Mouse (Mus musculus): ENCODE measurements around the gene Ccdc74a. TPM values are rescaled to one million over a fixed set of nuclear protein-coding genes. Genes with fewer than 3 reads are reported as not detected.

The Ccdc74a gene
- polyA plus RNA-seq, 1 experiment: 0.76 TPM

- Histone ChIP-seq H3K4me3 (ENCODE audit: low read depth, low read length) (no peak overlapping the region), H3K36me3 (ENCODE audit: control insufficient read depth, insufficient read depth, low read length) (peaks cover 30% of the 10 kb centered on the region)
- 77% methylated on average over 8 of the region's 8 CpGs for WGBS
Observed at GRCm38 (mm10) chr16:17633481-17634181, 12.6 kb upstream of the Ccdc74a start.

GRCm38 (mm10) chr16:17636904-17637303 is 9.4 kb upstream of the Ccdc74a start:
- no peak for TF ChIP-seq POLR2A (IDR thresholded peaks at IDR 0.05; ENCODE audit: low read depth, low read length)
- no peak for TF ChIP-seq CTCF (IDR thresholded peaks at IDR 0.05; ENCODE audit: extremely low read depth, insufficient read length, insufficient replicate concordance, low read depth, low read length)
- 83% methylated on average over 2 of the region's 2 CpGs for WGBS
- H3K4me3 ChIP-seq (ENCODE audit: low read depth, low read length): no peak overlapping the region
- no peak overlapping the region for H3K27ac ChIP-seq (ENCODE audit: insufficient read depth, low read depth, low read length)
- H3K4me1 ChIP-seq (ENCODE audit: control insufficient read depth, insufficient read depth, insufficient read length, low read length): no peaks in the 10 kb centered on the region
- peaks cover 36% of the 10 kb centered on the region for H3K36me3 ChIP-seq (ENCODE audit: control insufficient read depth, insufficient read depth, low read length)
- no peaks in the 10 kb centered on the region for H3K27me3 ChIP-seq (ENCODE audit: control insufficient read depth, insufficient read depth, low read length)

More at GRCm38 (mm10) chr16:17633481-17634181, 12.6 kb upstream of the Ccdc74a start:
- H3K27me3 ChIP-seq (ENCODE audit: control insufficient read depth, insufficient read depth, low read length): no peaks in the 10 kb centered on the region
- no peaks in the 10 kb centered on the region for H3K4me1 ChIP-seq (ENCODE audit: control insufficient read depth, insufficient read depth, insufficient read length, low read length)
- TF ChIP-seq POLR2A (IDR thresholded peaks at IDR 0.05; ENCODE audit: low read depth, low read length): no peak
- TF ChIP-seq CTCF (IDR thresholded peaks at IDR 0.05; ENCODE audit: extremely low read depth, insufficient read length, insufficient replicate concordance, low read depth, low read length): 0 out of 2 replicates have a peak, but pooled peaks have one; percentile 0
- no peak overlapping the region for H3K27ac ChIP-seq (ENCODE audit: insufficient read depth, low read depth, low read length)

DNA sequence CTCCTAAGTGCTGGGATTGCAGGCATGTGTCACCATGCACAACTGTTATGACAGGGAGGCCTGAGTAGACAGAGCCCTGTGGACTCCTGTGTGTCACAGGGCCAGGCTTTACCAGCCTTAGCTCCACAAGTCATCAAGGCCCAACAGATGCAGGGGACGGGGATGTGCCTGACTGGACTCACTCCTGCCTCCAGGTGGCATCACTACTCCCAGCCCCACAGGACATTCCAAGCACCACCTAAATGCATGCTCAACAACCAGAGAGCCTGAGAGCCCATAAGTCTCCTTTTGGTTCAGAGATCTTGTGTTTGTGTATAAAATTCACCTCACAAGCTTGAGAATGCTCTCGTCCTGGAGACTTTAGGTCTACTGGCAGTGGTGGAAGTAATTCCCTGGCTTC is 8.7 kb upstream of the Ccdc74a start:
- H3K4me3 ChIP-seq (ENCODE audit: low read depth, low read length): no peak overlapping the region
- no peaks in the 10 kb centered on the region for H3K27me3 ChIP-seq (ENCODE audit: control insufficient read depth, insufficient read depth, low read length)
- H3K27ac ChIP-seq (ENCODE audit: insufficient read depth, low read depth, low read length): no peak overlapping the region
- H3K4me1 ChIP-seq (ENCODE audit: control insufficient read depth, insufficient read depth, insufficient read length, low read length): no peaks in the 10 kb centered on the region
- 84% methylated on average over 2 of the region's 2 CpGs for WGBS
- H3K36me3 ChIP-seq (ENCODE audit: control insufficient read depth, insufficient read depth, low read length): peaks cover 39% of the 10 kb centered on the region
- no peak for TF ChIP-seq CTCF (IDR thresholded peaks at IDR 0.05; ENCODE audit: extremely low read depth, insufficient read length, insufficient replicate concordance, low read depth, low read length)
- no peak for TF ChIP-seq POLR2A (IDR thresholded peaks at IDR 0.05; ENCODE audit: low read depth, low read length)

- H3K4me1 ChIP-seq (ENCODE audit: control insufficient read depth, insufficient read depth, insufficient read length, low read length): no peaks in the 10 kb centered on the region
- peaks cover 41% of the 10 kb centered on the region for H3K36me3 ChIP-seq (ENCODE audit: control insufficient read depth, insufficient read depth, low read length)
- H3K27ac ChIP-seq (ENCODE audit: insufficient read depth, low read depth, low read length): no peak overlapping the region
- no peak for TF ChIP-seq POLR2A (IDR thresholded peaks at IDR 0.05; ENCODE audit: low read depth, low read length)
- no peak for TF ChIP-seq CTCF (IDR thresholded peaks at IDR 0.05; ENCODE audit: extremely low read depth, insufficient read length, insufficient replicate concordance, low read depth, low read length)
- H3K4me3 ChIP-seq (ENCODE audit: low read depth, low read length): no peak overlapping the region
- WGBS: 89% methylated on average over 9 of the region's 9 CpGs
- no peaks in the 10 kb centered on the region for H3K27me3 ChIP-seq (ENCODE audit: control insufficient read depth, insufficient read depth, low read length)
Observed at GRCm38 (mm10) chr16:17638036-17638628, 8.1 kb upstream of the Ccdc74a start.

DNA sequence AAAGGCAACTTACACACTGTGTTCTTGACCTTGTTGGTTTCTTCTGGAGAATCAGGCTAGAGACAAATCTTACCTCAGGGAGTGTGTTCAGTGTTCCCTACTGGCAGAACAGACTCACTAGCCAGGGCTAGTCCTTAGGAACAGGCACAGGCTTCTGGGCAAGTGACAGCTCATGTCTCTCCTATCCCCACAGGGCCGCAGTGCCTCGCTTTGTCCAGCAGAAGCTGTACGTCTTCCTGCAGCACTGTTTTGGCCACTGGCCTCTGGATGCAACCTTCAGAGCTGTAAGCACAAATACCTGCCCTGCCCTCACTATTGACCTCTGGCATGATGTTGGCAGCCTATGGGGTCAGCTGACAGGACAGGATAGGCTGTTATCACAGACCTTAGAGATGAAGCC is 7.2 kb upstream of the Ccdc74a start:
- H3K27ac ChIP-seq (ENCODE audit: insufficient read depth, low read depth, low read length): no peak overlapping the region

GRCm38 (mm10) chr16:17639951-17640350 is 6.3 kb upstream of the Ccdc74a start:
- Histone ChIP-seq H3K27ac (ENCODE audit: insufficient read depth, low read depth, low read length) (no peak overlapping the region), H3K36me3 (ENCODE audit: control insufficient read depth, insufficient read depth, low read length) (peaks cover 43% of the 10 kb centered on the region), H3K4me1 (ENCODE audit: control insufficient read depth, insufficient read depth, insufficient read length, low read length) (no peaks in the 10 kb centered on the region), H3K27me3 (ENCODE audit: control insufficient read depth, insufficient read depth, low read length) (no peaks in the 10 kb centered on the region), H3K4me3 (ENCODE audit: low read depth, low read length) (no peak overlapping the region)
- TF ChIP-seq CTCF (IDR thresholded peaks at IDR 0.05; ENCODE audit: extremely low read depth, insufficient read length, insufficient replicate concordance, low read depth, low read length): no peak
- no peak for TF ChIP-seq POLR2A (IDR thresholded peaks at IDR 0.05; ENCODE audit: low read depth, low read length)
- 92% methylated on average over 6 of the region's 6 CpGs for WGBS

More for the DNA sequence above, 7.2 kb upstream of the Ccdc74a start:
- H3K4me3 ChIP-seq (ENCODE audit: low read depth, low read length): no peak overlapping the region
- peaks cover 43% of the 10 kb centered on the region for H3K36me3 ChIP-seq (ENCODE audit: control insufficient read depth, insufficient read depth, low read length)
- no peaks in the 10 kb centered on the region for H3K4me1 ChIP-seq (ENCODE audit: control insufficient read depth, insufficient read depth, insufficient read length, low read length)
- H3K27me3 ChIP-seq (ENCODE audit: control insufficient read depth, insufficient read depth, low read length): no peaks in the 10 kb centered on the region
- TF ChIP-seq CTCF (IDR thresholded peaks at IDR 0.05; ENCODE audit: extremely low read depth, insufficient read length, insufficient replicate concordance, low read depth, low read length): no peak
- no peak for TF ChIP-seq POLR2A (IDR thresholded peaks at IDR 0.05; ENCODE audit: low read depth, low read length)
- 97% methylated on average over 3 of the region's 3 CpGs for WGBS

- WGBS: 94% methylated on average over 9 of the region's 9 CpGs
- Histone ChIP-seq H3K4me3 (ENCODE audit: low read depth, low read length) (no peak overlapping the region), H3K36me3 (ENCODE audit: control insufficient read depth, insufficient read depth, low read length) (peaks cover 40% of the 10 kb centered on the region), H3K4me1 (ENCODE audit: control insufficient read depth, insufficient read depth, insufficient read length, low read length) (no peaks in the 10 kb centered on the region), H3K27ac (ENCODE audit: insufficient read depth, low read depth, low read length) (no peak overlapping the region), H3K27me3 (ENCODE audit: control insufficient read depth, insufficient read depth, low read length) (no peaks in the 10 kb centered on the region)
- TF ChIP-seq CTCF (IDR thresholded peaks at IDR 0.05; ENCODE audit: extremely low read depth, insufficient read length, insufficient replicate concordance, low read depth, low read length) (no peak), POLR2A (IDR thresholded peaks at IDR 0.05; ENCODE audit: low read depth, low read length) (no peak)
Observed at GRCm38 (mm10) chr16:17640706-17641105, 5.6 kb upstream of the Ccdc74a start.

Data from small intestine, adult 2 months (tissue).